Mouse (Mus musculus) heart, postnatal 0 days (tissue): Measurements from ENCODE around the gene Tex9.

Source experiments
- CTCF ChIP-seq: IDR thresholded peaks from 2 replicates; pipeline ENCODE4 v1.5.1; 2016; ENCODE audit warnings: antibody characterized with exemption, control low read depth, low read depth
- EP300 ChIP-seq: IDR thresholded peaks from 2 replicates; pipeline ENCODE4 v1.6.1; 2016; ENCODE audit warnings: antibody characterized with exemption, low read depth

GRCm38 (mm10) chr9:72450363-72450762 lies 41.6 kb downstream of the Tex9 start:
- TF ChIP-seq CTCF (no peak), EP300 (no peak)
